Mouse (Mus musculus) hindbrain, postnatal 0 days (tissue): ENCODE results near the gene Rundc3a. TPM values are rescaled to one million over a fixed set of nuclear protein-coding genes. Genes with fewer than 3 reads are reported as not detected.

Experiments used
- ATAC-seq: fragments of 200-750 bp; cut with Nextera tagmentation; 2 replicates; pipeline ENCODE4 v1.8.0; 2017; ENCODE audit warnings: mild to moderate bottlenecking, moderate TSS enrichment, moderate library complexity
- DNase-seq: peaks from one replicate; pipeline ENCODE4 v3.0.0-alpha.2; 2015; ENCODE audit warnings: low spot score
- H3K27ac ChIP-seq: fragments of 300-500 bp; sonication (generic); 2 replicates; pipeline ENCODE4 v1.5.1; 2014; ENCODE audit warnings: mild to moderate bottlenecking
- H3K27me3 ChIP-seq: fragments of 300-500 bp; sonication (generic); 2 replicates; pipeline ENCODE4 v1.6.1; 2014; ENCODE audit warnings: low read length, mixed read lengths; ENCODE audit not compliant: insufficient read depth
- H3K36me3 ChIP-seq: fragments of 300-500 bp; sonication (generic); 2 replicates; pipeline ENCODE4 v1.6.1; 2014; ENCODE audit warnings: low read length, mixed read lengths; ENCODE audit not compliant: insufficient read depth
- H3K4me1 ChIP-seq: fragments of 300-500 bp; sonication (generic); 2 replicates; pipeline ENCODE4 v1.6.1; 2014; ENCODE audit warnings: antibody characterized with exemption, low read length, mixed read lengths; ENCODE audit not compliant: insufficient read depth
- H3K4me2 ChIP-seq: fragments of 300-500 bp; sonication (generic); 2 replicates; pipeline ENCODE4 v1.6.1; 2014; ENCODE audit warnings: low read depth, mild to moderate bottlenecking, low read length, moderate library complexity, mixed read lengths
- H3K4me3 ChIP-seq: fragments of 300-500 bp; sonication (generic); 2 replicates; pipeline ENCODE4 v1.5.1; 2014; ENCODE audit warnings: low read length
- H3K9ac ChIP-seq: fragments of 300-500 bp; sonication (generic); replicated peaks from 2 replicates; pipeline ENCODE4 v1.6.1; 2014; ENCODE audit warnings: mild to moderate bottlenecking, low read length, moderate library complexity, mixed read lengths
- H3K9me3 ChIP-seq: fragments of 300-500 bp; sonication (generic); 2 replicates; pipeline ENCODE4 v1.6.1; 2016; ENCODE audit warnings: low read length, mixed read lengths
- CTCF ChIP-seq: IDR thresholded peaks from 2 replicates; pipeline ENCODE4 v1.5.1; 2016; ENCODE audit warnings: antibody characterized with exemption, control low read depth, low read depth
- WGBS: fragments of 180-500 bp; shearing (Covaris S2); extraction: QIAGEN DNeasy Blood & Tissue Kit; methylation state at CpG from one replicate; pipeline ENCODE4 v1.1.7; 2014; 5-methylcytosine and 5-hydroxymethylcytosine counted together
- microRNA-seq, 2 experiments: library from miRNA; unstranded; fragments of <30 nt; microRNA quantifications; one replicate each; pipeline ENCODE4; 2016
- polyA plus RNA-seq: library from polyadenylated mRNA; unstranded; fragments of >200 nt; fragmentation: Nextera tagmentation; extraction: Ambion mirVana; gene quantifications from 2 replicates; pipeline ENCODE4 v1.2.1, GENCODE M21; 2015
- total RNA-seq: library from RNA; depleted of rRNA; stranded (reverse); fragments of >200 nt; gene quantifications from 2 replicates; pipeline ENCODE4 v1.2.3, GENCODE M21; 2014; rRNA removed

Rundc3a gene
- total and polyA plus RNA-seq, 2 experiments from 2014 or later = 114 to 310 TPM

DNA sequence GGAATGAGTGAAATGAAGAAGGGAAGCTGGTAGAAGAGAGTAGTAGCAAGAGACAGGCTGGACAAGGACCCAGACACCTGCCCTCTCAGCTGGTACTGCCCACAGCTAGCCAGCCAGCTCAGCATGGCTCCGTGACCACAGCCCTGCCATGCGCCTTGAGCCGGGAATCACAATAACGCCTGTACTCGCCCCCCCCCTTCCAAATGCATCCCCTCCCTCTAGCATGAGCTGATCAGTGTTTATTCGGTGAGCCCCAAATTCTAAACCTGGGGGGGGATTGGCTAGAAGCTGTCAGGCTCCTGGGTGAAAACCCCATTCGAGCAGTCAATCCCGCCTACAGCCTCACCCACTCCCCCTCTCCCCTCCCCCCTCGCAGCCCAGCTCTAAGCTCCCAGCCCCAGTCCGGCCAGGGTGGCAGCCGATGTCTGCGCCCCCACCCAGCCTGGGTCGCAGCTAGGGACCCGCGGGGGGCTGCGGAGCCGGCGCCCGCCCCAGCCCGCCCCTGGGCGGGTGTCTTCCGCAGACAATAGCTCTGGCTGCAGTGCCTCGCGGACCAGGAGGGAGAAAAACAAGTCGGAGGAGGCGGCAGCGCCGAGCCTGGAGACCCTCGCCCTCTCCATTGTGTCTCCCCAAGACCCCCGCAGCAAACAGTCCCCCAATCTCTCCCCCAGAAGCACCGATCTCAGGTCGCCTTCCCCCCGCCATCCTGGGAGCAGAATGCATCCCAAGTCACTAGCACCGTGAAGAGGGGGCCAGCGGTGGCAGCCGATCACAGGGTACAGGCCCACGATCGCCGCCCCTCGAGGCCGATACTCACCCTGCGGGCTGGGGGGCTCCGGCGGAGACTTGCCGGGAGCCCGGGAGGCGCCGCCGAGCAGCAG, 53.6 kb downstream of the Rundc3a start:
- peak overlapping the region; percentile 80 for H3K4me2 ChIP-seq
- no peaks in the 10 kb centered on the region for H3K9me3 ChIP-seq
- peaks cover 21% of the 10 kb centered on the region; the same call in 1 of the 2 replicates for H3K4me1 ChIP-seq
- H3K27me3 ChIP-seq = no peaks in the 10 kb centered on the region
- DNase-seq (peak; percentile 66), ATAC-seq (peak; percentile 59)
- WGBS = 2% methylated on average over 43 of the region's 49 CpGs
- peak overlapping the region; percentile 95 for H3K4me3 ChIP-seq
- no peak for TF ChIP-seq CTCF
- peak overlapping the region; percentile 99 for H3K9ac ChIP-seq
- H3K27ac ChIP-seq = peak overlapping the region; percentile 96
- peaks cover 12% of the 10 kb centered on the region; the same call in 1 of the 2 replicates for H3K36me3 ChIP-seq

DNA sequence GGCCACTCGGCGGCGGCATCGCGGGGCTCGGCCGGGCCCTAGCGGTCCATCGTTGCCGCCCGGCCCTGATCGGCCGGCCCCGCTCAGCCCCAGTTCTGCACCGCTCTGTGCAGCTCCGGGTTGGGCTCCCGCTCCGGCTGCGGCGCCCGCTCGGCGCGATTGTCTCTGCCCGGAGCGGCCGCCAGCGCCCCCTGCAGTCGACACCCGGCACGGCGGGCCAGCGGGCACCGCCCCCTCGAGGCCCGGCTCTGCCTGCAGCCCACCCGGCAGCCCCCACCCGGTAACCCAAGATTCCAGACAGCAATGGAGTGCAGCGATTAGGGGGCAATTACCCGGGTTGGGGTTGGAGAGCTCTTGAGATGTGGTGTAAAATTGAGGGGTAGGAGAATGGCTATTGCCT, 54.3 kb downstream of the Rundc3a start, which contains the start of gene Fam171a2:
Gene Fam171a2, minus strand, starts transcription at position 186 of the 400 bp plus-strand sequence.
- Histone ChIP-seq H3K4me3 (peak within 1 kb of the TSS; percentile 95), H3K9me3 (no peaks in the 10 kb centered on the region), H3K9ac (peak within 1 kb of the TSS; percentile 99), H3K4me1 (peaks cover 21% of the 10 kb centered on the region; the same call in 1 of the 2 replicates), H3K36me3 (peaks cover 5% of the 10 kb centered on the region; the same call in 1 of the 2 replicates), H3K27me3 (no peaks in the 10 kb centered on the region), H3K27ac (peak within 1 kb of the TSS; percentile 96), H3K4me2 (peak within 1 kb of the TSS; percentile 80)
- 0% methylated on average over 39 of the region's 40 CpGs for WGBS
- ATAC-seq (peak; percentile 83), DNase-seq (peak; percentile 89)
- TF ChIP-seq CTCF = peak; percentile 8

DNA sequence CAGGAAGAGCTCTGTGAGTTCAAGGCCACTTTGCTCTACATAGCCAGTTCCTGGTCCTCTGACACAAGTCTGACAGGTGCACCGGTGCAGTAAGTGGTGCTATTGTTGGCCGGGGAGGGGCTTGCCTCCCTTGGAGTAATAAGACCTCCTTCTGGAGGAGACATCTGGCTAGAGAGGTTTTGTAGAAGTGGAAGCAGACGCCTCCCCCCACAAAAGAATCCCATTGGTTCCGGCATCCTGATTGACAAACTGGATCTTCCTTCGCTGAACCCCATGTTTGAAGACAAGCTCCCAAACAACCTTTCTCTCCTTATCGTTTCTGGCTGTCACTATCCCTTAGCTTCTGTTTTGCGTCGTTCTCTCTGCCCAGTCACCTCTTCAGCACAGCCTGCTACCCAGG, 55.1 kb downstream of the Rundc3a start:
- TF ChIP-seq CTCF = 0 out of 2 replicates have a peak, but pooled peaks have one; percentile 9
- H3K27me3 ChIP-seq = no peaks in the 10 kb centered on the region
- H3K36me3 ChIP-seq = no peaks in the 10 kb centered on the region
- H3K9me3 ChIP-seq = no peaks in the 10 kb centered on the region
- H3K4me2 ChIP-seq = peak overlapping the region; percentile 80; the same call in 1 of the 2 replicates
- H3K4me1 ChIP-seq = peaks cover 21% of the 10 kb centered on the region; the same call in 1 of the 2 replicates
- 0 out of 2 replicates have a peak overlapping the region, but pooled peaks have one; percentile 96 for H3K27ac ChIP-seq
- H3K9ac ChIP-seq = no peak overlapping the region
- WGBS = 17% methylated on average over 8 of the region's 8 CpGs
- ATAC-seq (no peak), DNase-seq (peak; percentile 49)
- peak overlapping the region; percentile 15; the same call in 1 of the 2 replicates for H3K4me3 ChIP-seq

DNA sequence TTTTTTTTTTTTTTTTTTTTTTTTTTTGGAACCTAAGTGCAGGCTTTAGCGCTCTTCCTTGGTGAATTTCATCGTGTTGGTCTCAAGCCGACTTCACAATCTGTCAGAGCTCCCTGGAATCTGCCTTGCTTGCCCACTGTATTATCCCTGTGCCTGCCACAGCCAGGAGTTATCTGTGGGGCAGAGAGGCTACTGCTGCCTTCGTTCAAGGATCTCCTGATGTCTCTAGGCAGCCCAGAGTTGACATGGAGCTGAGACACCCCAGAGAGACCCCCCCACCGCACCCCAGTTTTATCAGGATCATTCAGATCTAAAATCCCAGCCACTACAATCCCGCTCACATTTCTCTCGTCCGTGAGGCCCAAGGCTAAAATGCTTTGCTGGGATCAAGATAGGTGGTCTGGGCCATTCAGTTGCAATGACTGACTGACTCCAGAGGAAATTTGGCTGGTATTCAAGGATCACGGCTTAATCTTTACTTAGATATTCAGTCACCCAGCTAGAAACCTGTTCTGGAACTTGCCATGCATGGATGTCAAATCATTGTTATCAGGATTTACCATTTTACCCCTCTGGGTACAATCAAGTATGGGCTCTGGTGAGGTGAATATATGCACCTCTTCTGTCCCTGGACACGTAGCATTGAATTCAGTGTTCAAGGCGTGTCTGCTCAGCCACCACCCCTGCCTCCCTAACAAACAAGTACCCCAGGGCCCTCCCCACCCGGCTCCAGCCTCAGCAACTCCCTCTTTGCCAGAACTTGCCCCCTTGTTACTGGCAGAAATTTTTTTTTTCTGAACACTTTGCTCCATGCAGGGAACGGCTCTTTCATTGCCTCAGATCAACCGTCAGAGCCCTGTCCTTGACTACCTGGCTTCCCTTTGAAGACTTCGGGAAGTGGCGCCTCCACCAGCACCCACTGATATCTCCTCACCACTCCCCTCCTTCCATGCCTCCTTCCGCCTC, 56.1 kb downstream of the Rundc3a start:
- Histone ChIP-seq H3K4me3 (no peak overlapping the region), H3K36me3 (no peaks in the 10 kb centered on the region), H3K4me1 (peaks cover 21% of the 10 kb centered on the region; the same call in 1 of the 2 replicates), H3K9ac (no peak overlapping the region), H3K4me2 (no peak overlapping the region), H3K27me3 (no peaks in the 10 kb centered on the region), H3K9me3 (no peaks in the 10 kb centered on the region), H3K27ac (no peak overlapping the region)
- 44% methylated on average over 17 of the region's 17 CpGs for WGBS
- no peak for TF ChIP-seq CTCF
- ATAC-seq (no peak), DNase-seq (no peak)

Small RNAs within 50 kb of the gene (microRNA-seq; reads per million reads assigned to microRNA genes)
- gene Mir6930 = 0 to 0.35 reads per million in 2 experiments

Other genes with a start within 250 kb of the Rundc3a start
- not detected in 2 replicates for gene Nags, start 247.9 kb upstream of the Rundc3a start, total RNA-seq
- gene Nags, start 247.9 kb upstream of the Rundc3a start, polyA plus RNA-seq = 0.09 and 0.14 TPM in 2 replicates
- 37.4 and 45.4 TPM in 2 replicates for gene Tmem101, start 237.0 kb upstream of the Rundc3a start, total RNA-seq
- gene Tmem101, start 237.0 kb upstream of the Rundc3a start, polyA plus RNA-seq = 40.6 and 42.5 TPM in 2 replicates
- gene Lsm12, start 208.1 kb upstream of the Rundc3a start, total RNA-seq = 65.7 and 167 TPM in 2 replicates
- gene Lsm12, start 208.1 kb upstream of the Rundc3a start, polyA plus RNA-seq = 147 and 153 TPM in 2 replicates
- gene G6pc3, start 203.8 kb upstream of the Rundc3a start, total RNA-seq = 67.5 and 70.1 TPM in 2 replicates
- gene G6pc3, start 203.8 kb upstream of the Rundc3a start, polyA plus RNA-seq = 43.8 and 46.2 TPM in 2 replicates
- gene Hdac5, start 163.2 kb upstream of the Rundc3a start, total RNA-seq = 212 and 350 TPM in 2 replicates
- gene Hdac5, start 163.2 kb upstream of the Rundc3a start, polyA plus RNA-seq = 61.2 and 61.9 TPM in 2 replicates
- gene BC030867, start 144.5 kb upstream of the Rundc3a start, total RNA-seq = 2.3 and 2.4 TPM in 2 replicates
- 2.1 and 2.3 TPM in 2 replicates for gene BC030867, start 144.5 kb upstream of the Rundc3a start, polyA plus RNA-seq
- gene Asb16, start 124.7 kb upstream of the Rundc3a start, total RNA-seq = 2.2 and 2.6 TPM in 2 replicates
- gene Asb16, start 124.7 kb upstream of the Rundc3a start, polyA plus RNA-seq = 0.29 and 0.41 TPM in 2 replicates
- gene Tmub2, start 108.5 kb upstream of the Rundc3a start, total RNA-seq = 81.8 and 92.7 TPM in 2 replicates
- gene Tmub2, start 108.5 kb upstream of the Rundc3a start, polyA plus RNA-seq = 71.0 and 72.2 TPM in 2 replicates
- 146 and 149 TPM in 2 replicates for gene Atxn7l3, start 96.8 kb upstream of the Rundc3a start, total RNA-seq
- gene Atxn7l3, start 96.8 kb upstream of the Rundc3a start, polyA plus RNA-seq = 22.8 and 23.7 TPM in 2 replicates
- gene Ubtf, start 73.7 kb upstream of the Rundc3a start, total RNA-seq = 53.7 and 63.7 TPM in 2 replicates
- 74.6 and 76.1 TPM in 2 replicates for gene Ubtf, start 73.7 kb upstream of the Rundc3a start, polyA plus RNA-seq
- 0.22 and 0.84 TPM in 2 replicates for gene Slc4a1, start 27.2 kb upstream of the Rundc3a start, total RNA-seq
- 0.48 and 0.54 TPM in 2 replicates for gene Slc4a1, start 27.2 kb upstream of the Rundc3a start, polyA plus RNA-seq
- 169 and 194 TPM in 2 replicates for gene Slc25a39, start 14.5 kb downstream of the Rundc3a start, total RNA-seq
- gene Slc25a39, start 14.5 kb downstream of the Rundc3a start, polyA plus RNA-seq = 165 and 176 TPM in 2 replicates
- gene Grn, start 36.9 kb downstream of the Rundc3a start, total RNA-seq = 85.6 and 98.5 TPM in 2 replicates
- gene Grn, start 36.9 kb downstream of the Rundc3a start, polyA plus RNA-seq = 98.4 and 104 TPM in 2 replicates
- 546 and 699 TPM in 2 replicates for gene Fam171a2, start 54.3 kb downstream of the Rundc3a start, total RNA-seq
- gene Fam171a2, start 54.3 kb downstream of the Rundc3a start, polyA plus RNA-seq = 20.6 and 21.0 TPM in 2 replicates
- gene Itga2b, start 76.7 kb downstream of the Rundc3a start, total RNA-seq = 3.5 and 5.6 TPM in 2 replicates
- 13.7 and 14.2 TPM in 2 replicates for gene Itga2b, start 76.7 kb downstream of the Rundc3a start, polyA plus RNA-seq
- 21.0 and 21.3 TPM in 2 replicates for gene Gpatch8, start 163.0 kb downstream of the Rundc3a start, total RNA-seq
- gene Gpatch8, start 163.0 kb downstream of the Rundc3a start, polyA plus RNA-seq = 48.9 and 50.6 TPM in 2 replicates
- gene Gm11627, start 186.1 kb downstream of the Rundc3a start, total RNA-seq = 2.0 TPM in 1 of 2 replicates, not detected in the other
- 5.2 TPM in 2 replicates for gene Gm11627, start 186.1 kb downstream of the Rundc3a start, polyA plus RNA-seq
- gene Fzd2, start 211.0 kb downstream of the Rundc3a start, total RNA-seq = 31.7 and 34.5 TPM in 2 replicates
- 6.0 and 6.5 TPM in 2 replicates for gene Fzd2, start 211.0 kb downstream of the Rundc3a start, polyA plus RNA-seq